Mouse (Mus musculus): Measurements from ENCODE around the gene Pak3. TPM values are rescaled to one million over a fixed set of nuclear protein-coding genes. Genes with fewer than 3 reads are reported as not detected.

Pak3 gene
- polyA plus RNA-seq, 1 experiment from 2014 or later = 5.6 TPM

- Histone ChIP-seq H3K4me3 (no peak overlapping the region), H3K36me3 (no peaks in the 10 kb centered on the region), H3K4me1 (no peaks in the 10 kb centered on the region), H3K27me3 (ENCODE audit: insufficient read depth, poor library complexity, severe bottlenecking) (no peaks in the 10 kb centered on the region), H3K9me3 (no peaks in the 10 kb centered on the region), H3K27ac (no peak overlapping the region)
- no peak for DNase-seq (ENCODE audit: low spot score)
- WGBS = 79% methylated on average over 1 of the region's 1 CpGs
Observed at GRCm38 (mm10) chrX:143722250-143722649, 203.9 kb downstream of the Pak3 start.

- Histone ChIP-seq H3K27me3 (ENCODE audit: insufficient read depth, poor library complexity, severe bottlenecking) (no peaks in the 10 kb centered on the region), H3K36me3 (no peaks in the 10 kb centered on the region), H3K4me1 (no peaks in the 10 kb centered on the region), H3K9me3 (no peaks in the 10 kb centered on the region), H3K27ac (no peak overlapping the region), H3K4me3 (no peak overlapping the region)
- no peak for DNase-seq (ENCODE audit: low spot score)
- 79% methylated on average over 3 of the region's 3 CpGs for WGBS
Observed at GRCm38 (mm10) chrX:143725411-143725810, 207.0 kb downstream of the Pak3 start.

DNA sequence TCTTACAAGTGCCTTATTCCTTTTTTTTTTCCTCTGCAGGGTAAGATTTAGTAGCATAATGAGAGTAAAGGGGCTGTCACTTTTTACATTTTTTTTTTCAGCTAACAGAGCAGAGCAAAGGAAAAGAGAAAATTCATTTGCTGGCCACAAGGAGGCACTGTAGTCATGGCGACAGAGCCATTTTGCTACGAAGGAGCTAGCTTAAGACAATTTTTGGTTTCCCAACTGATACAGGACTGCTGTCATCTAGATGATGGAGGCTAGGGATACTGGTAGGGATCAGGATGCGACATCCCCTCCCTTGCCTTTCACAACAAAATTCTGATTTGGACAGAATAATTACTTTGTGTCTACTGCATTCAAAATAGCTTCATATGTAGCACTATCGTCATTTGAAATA, 217.6 kb downstream of the Pak3 start:
- Histone ChIP-seq H3K36me3 (no peaks in the 10 kb centered on the region), H3K4me3 (no peak overlapping the region), H3K9me3 (no peaks in the 10 kb centered on the region), H3K27ac (no peak overlapping the region), H3K27me3 (ENCODE audit: insufficient read depth, poor library complexity, severe bottlenecking) (no peaks in the 10 kb centered on the region), H3K4me1 (no peaks in the 10 kb centered on the region)
- no peak for DNase-seq (ENCODE audit: low spot score)
- 39% methylated on average over 4 of the region's 4 CpGs for WGBS

DNA sequence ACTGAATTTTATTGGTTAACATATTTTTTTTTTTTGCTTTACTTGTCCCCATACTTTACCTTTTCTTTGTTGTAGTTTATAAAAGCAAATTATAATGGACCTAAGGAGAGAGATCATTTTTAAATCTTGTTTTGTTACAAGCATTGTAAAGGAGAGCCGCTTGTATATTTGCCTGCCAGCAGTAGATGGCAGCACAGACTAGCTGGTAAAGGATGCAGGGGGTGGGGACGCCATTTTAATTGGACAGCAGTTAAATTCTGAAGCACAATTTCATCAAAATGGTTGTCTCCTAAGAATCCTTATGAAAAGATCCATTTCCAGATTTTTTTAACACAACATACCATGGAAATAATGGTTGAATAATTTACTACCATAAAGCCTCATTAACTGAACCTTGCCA, 220.8 kb downstream of the Pak3 start:
- peak; percentile 75 for DNase-seq (ENCODE audit: low spot score)

DNA sequence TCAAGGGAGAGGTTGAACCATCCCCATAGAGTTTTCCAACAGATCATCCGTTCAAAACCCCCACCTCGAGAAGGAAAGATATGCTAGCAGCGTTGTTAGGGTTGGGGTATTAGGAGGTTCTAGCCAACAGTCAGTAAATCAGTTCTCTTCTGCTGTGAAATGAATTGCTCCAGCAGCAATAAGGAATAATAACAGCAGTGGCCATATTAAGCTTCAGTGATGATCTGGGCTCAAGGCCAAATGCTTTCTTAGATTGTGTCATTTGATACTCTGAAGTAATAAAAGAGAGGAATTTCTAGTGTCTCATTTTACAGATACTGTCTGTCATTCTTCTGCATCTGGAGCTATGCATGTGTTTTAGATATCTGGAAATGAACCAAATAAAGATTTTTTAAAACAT, 244.2 kb downstream of the Pak3 start:
- Histone ChIP-seq H3K4me1 (no peaks in the 10 kb centered on the region), H3K27me3 (ENCODE audit: insufficient read depth, poor library complexity, severe bottlenecking) (no peaks in the 10 kb centered on the region), H3K27ac (no peak overlapping the region), H3K9me3 (no peaks in the 10 kb centered on the region), H3K36me3 (no peaks in the 10 kb centered on the region), H3K4me3 (no peak overlapping the region)
- DNase-seq (ENCODE audit: low spot score) = no peak
- 74% methylated on average over 3 of the region's 3 CpGs for WGBS

More for the DNA sequence above, 220.8 kb downstream of the Pak3 start:
- no peak overlapping the region for H3K4me3 ChIP-seq
- H3K9me3 ChIP-seq = no peaks in the 10 kb centered on the region
- H3K4me1 ChIP-seq = no peaks in the 10 kb centered on the region
- no peaks in the 10 kb centered on the region for H3K27me3 ChIP-seq (ENCODE audit: insufficient read depth, poor library complexity, severe bottlenecking)
- H3K27ac ChIP-seq = no peak overlapping the region
- 15% methylated on average over 2 of the region's 2 CpGs for WGBS
- no peaks in the 10 kb centered on the region for H3K36me3 ChIP-seq

DNA sequence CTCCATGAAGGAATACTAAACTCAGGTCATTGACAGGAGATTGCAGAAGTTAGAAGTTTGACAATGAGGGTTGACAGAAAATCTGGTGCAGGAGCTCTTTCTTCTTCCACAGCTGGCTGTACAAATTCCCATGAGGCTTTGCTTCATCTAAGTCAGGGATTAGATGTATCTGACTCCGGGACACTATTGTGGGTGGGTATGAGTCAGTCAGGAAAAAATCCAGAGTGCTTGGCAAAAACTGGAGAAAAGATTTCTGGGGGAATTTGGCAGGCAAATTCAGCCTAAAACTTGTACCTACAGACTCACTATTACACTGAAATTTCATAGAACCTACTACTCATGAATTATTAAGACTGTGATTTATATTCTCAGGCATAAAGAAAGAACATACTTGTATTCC, 297.6 kb downstream of the Pak3 start:
- WGBS = 94% methylated on average over 1 of the region's 1 CpGs
- Histone ChIP-seq H3K27me3 (ENCODE audit: insufficient read depth, poor library complexity, severe bottlenecking) (no peaks in the 10 kb centered on the region), H3K4me1 (no peaks in the 10 kb centered on the region), H3K4me3 (no peak overlapping the region), H3K9me3 (no peaks in the 10 kb centered on the region), H3K36me3 (peaks cover 6% of the 10 kb centered on the region; the same call in 1 of the 2 replicates), H3K27ac (no peak overlapping the region)
- DNase-seq (ENCODE audit: low spot score) = no peak

DNA sequence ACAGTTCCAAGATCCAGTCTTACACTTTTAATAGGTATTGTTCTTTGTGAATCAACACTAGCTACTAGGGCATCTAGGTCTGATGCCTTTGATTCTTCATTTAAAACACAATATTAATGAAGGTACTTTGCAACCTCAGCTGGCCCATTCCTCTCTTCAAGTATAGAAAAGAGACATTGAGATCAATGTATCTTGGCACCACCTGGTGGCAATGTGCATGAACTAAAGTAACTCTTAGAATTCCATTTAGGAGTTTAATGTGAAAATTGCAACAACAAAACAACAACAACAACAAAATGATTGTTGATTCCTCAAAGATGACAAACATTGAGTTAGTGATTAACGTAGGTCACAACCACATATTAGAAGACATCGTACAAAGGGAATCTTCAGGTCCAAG, 300.6 kb downstream of the Pak3 start:
- Histone ChIP-seq H3K36me3 (no peaks in the 10 kb centered on the region), H3K27ac (no peak overlapping the region), H3K4me1 (no peaks in the 10 kb centered on the region), H3K27me3 (ENCODE audit: insufficient read depth, poor library complexity, severe bottlenecking) (no peaks in the 10 kb centered on the region), H3K4me3 (no peak overlapping the region), H3K9me3 (no peaks in the 10 kb centered on the region)
- WGBS = 90% methylated on average over 2 of the region's 2 CpGs
- no peak for DNase-seq (ENCODE audit: low spot score)

DNA sequence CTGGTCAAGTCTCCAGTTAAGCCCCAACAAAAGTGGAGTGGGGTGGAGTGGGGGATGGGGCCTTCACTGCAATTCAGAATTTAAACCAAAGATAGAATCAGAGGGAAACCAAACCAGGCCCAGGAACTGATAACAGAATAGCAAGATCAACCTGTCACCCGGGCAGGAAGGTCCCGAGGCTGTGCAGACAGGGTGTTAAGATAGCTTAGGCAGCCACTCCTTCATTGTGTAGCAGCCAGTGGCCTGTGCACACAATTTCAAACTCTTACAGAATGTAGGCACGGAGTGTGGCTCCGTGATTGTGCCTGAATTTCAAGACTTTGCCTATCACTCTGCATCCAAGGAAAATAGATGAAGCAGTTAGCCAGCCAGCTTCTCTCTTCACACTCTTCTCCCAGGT, 308.1 kb downstream of the Pak3 start:
- Histone ChIP-seq H3K4me3 (peak overlapping the region; percentile 55), H3K36me3 (no peaks in the 10 kb centered on the region), H3K4me1 (no peaks in the 10 kb centered on the region; the same call in 1 of the 2 replicates), H3K9me3 (no peaks in the 10 kb centered on the region), H3K27me3 (ENCODE audit: insufficient read depth, poor library complexity, severe bottlenecking) (no peaks in the 10 kb centered on the region), H3K27ac (peak overlapping the region; percentile 82)
- WGBS = 38% methylated on average over 4 of the region's 4 CpGs
- DNase-seq (ENCODE audit: low spot score) = peak; percentile 74

GRCm38 (mm10) chrX:143827212-143827611, 308.8 kb downstream of the Pak3 start, which contains the start of gene Capn6:
Gene Capn6, minus strand, starts transcription at chrX:143827414.
- H3K9me3 ChIP-seq = no peaks in the 10 kb centered on the region
- H3K36me3 ChIP-seq = no peaks in the 10 kb centered on the region
- DNase-seq (ENCODE audit: low spot score) = peak; percentile 77
- no peaks in the 10 kb centered on the region; the same call in 1 of the 2 replicates for H3K4me1 ChIP-seq
- 18% methylated on average over 4 of the region's 4 CpGs for WGBS
- H3K27ac ChIP-seq = peak within 1 kb of the TSS; percentile 82
- peak within 1 kb of the TSS; percentile 55 for H3K4me3 ChIP-seq
- H3K27me3 ChIP-seq (ENCODE audit: insufficient read depth, poor library complexity, severe bottlenecking) = no peaks in the 10 kb centered on the region

DNA sequence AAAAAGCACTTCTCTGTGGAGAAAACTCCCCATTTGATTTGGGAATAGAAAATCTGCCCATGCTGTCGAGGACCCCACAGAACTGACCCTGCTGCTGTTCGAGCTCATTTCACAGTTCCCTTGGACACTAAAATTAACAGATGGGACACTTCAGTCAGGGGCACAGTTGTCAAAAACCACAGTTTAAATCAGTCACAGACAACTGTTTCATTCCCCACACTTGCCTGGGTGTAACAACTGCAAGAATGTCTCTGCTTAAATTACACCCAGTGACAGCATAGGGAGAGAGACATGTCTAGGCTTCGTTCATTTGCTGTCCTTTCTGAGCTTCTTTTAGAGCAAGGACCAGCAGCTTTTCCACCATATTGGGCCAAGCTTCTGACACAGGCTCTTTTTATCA, 328.2 kb downstream of the Pak3 start:
- 65% methylated on average over 3 of the region's 3 CpGs for WGBS
- H3K36me3 ChIP-seq = no peaks in the 10 kb centered on the region
- H3K4me1 ChIP-seq = no peaks in the 10 kb centered on the region
- H3K9me3 ChIP-seq = no peaks in the 10 kb centered on the region
- DNase-seq (ENCODE audit: low spot score) = no peak
- no peak overlapping the region for H3K4me3 ChIP-seq
- H3K27me3 ChIP-seq (ENCODE audit: insufficient read depth, poor library complexity, severe bottlenecking) = no peaks in the 10 kb centered on the region
- H3K27ac ChIP-seq = no peak overlapping the region

Small RNA genes within 50 kb of the gene (microRNA-seq; reads per million reads assigned to microRNA genes)
- not detected for gene Gm47298

Other genes starting within 250 kb of the Pak3 start
- gene Chrdl1, start 124.3 kb upstream of the Pak3 start, polyA plus RNA-seq (2016; fragmentation: Nextera tagmentation; extraction: Ambion mirVana) = 1.7 and 2.2 TPM in 2 replicates